ENCODE assay signal across 8 mouse cellular contexts in genomic region chr1:173389901-173390401, GRCm38 (mm10). TPM values are rescaled to one million over a fixed set of nuclear protein-coding genes. Genes with fewer than 3 reads are reported as not detected.
DNase-seq lines count a peak whose midpoint lies in the region.

No protein-coding gene starts in this region.

- peak; percentile 58 for DNase-seq in heart, adult 11 months
- no peak for DNase-seq in heart, adult 18-20 months
- peak; percentile 97 to 98 for DNase-seq in cerebellum, postnatal 14 days
- peak; percentile 92 to 95 for DNase-seq in frontal cortex, postnatal 14 days (ENCODE audit: low spot score in 2 of 2)
- DNase-seq in left cerebral cortex, adult 8-10 months (ENCODE audit: low spot score in 2 of 2) = peak; percentile 94 to 99
- DNase-seq in retina, embryonic 14.5 days (ENCODE audit: low spot score) = peak; percentile 89
- no peak for DNase-seq in spleen, postnatal 14 days (ENCODE audit: low spot score in 2 of 2)
- DNase-seq in natural killer cell, adult 2 months (ENCODE audit: low spot score in 2 of 2) = no peak

RNA-seq across cellular contexts. Expression of gene Cadm3, which starts 22.5 kb away (rescaled TPM):
- 1 to 10 TPM; 2.1 to 2.3 TPM for total RNA-seq in heart, adult 18-20 months (2021)
- 100 to 1,000 TPM; 384 to 405 (median 400) TPM for total RNA-seq in left cerebral cortex, adult 8-10 months (2022)

RNA-seq across cellular contexts. Expression of gene Aim2, which starts 39.3 kb away (rescaled TPM):
- 1 to 10 TPM; 1.2 to 1.6 TPM for total RNA-seq in heart, adult 18-20 months (2021)
- total RNA-seq in left cerebral cortex, adult 8-10 months (2022) = 1 to 10 TPM; 3.9 to 9.2 (median 5.1) TPM

RNA-seq across cellular contexts. Expression of gene Ackr1, which starts 56.4 kb away (rescaled TPM):
- total RNA-seq in heart, adult 18-20 months (2021) = 1 to 10 TPM in 1 of 2 experiments, under 1 TPM in 1; 0.30 to 1.0 TPM
- 10 to 100 TPM; 58.7 to 67.1 (median 61.4) TPM for total RNA-seq in left cerebral cortex, adult 8-10 months (2022)

Comparison
In these comparisons a context has a peak if more than half of its experiments do, and no peak if none do; other contexts are left out.
1. DNase-seq: peak in heart, adult 11 months (single experiment), cerebellum, postnatal 14 days (2 of 2), frontal cortex, postnatal 14 days (2 of 2), left cerebral cortex, adult 8-10 months (2 of 2) and retina, embryonic 14.5 days (single experiment); none in heart, adult 18-20 months (0 of 2), spleen, postnatal 14 days (0 of 2) and natural killer cell, adult 2 months (0 of 2).
2. RNA of gene Cadm3, which starts 22.5 kb away (total RNA-seq): 384 to 405 TPM in left cerebral cortex, adult 8-10 months; 2.1 to 2.3 TPM in heart, adult 18-20 months; every median in the first group is over 100 times any median in the second.
3. RNA of gene Ackr1, which starts 56.4 kb away (total RNA-seq): 58.7 to 67.1 TPM in left cerebral cortex, adult 8-10 months; 0.30 to 1.0 TPM in heart, adult 18-20 months; every median in the first group is over 10 times any median in the second.